Mouse (Mus musculus) hindbrain, postnatal 0 days (tissue): ENCODE data around the gene Hsf4. TPM values are rescaled to one million over a fixed set of nuclear protein-coding genes. Genes with fewer than 3 reads are reported as not detected.

Source experiments
- ATAC-seq: fragments of 200-750 bp; cut with Nextera tagmentation; 2 replicates; pipeline ENCODE4 v1.8.0; 2017; ENCODE audit warnings: mild to moderate bottlenecking, moderate TSS enrichment, moderate library complexity
- DNase-seq: peaks from one replicate; pipeline ENCODE4 v3.0.0-alpha.2; 2015; ENCODE audit warnings: low spot score
- H3K27ac ChIP-seq: fragments of 300-500 bp; sonication (generic); 2 replicates; pipeline ENCODE4 v1.5.1; 2014; ENCODE audit warnings: mild to moderate bottlenecking
- H3K27me3 ChIP-seq: fragments of 300-500 bp; sonication (generic); 2 replicates; pipeline ENCODE4 v1.6.1; 2014; ENCODE audit warnings: low read length, mixed read lengths; ENCODE audit not compliant: insufficient read depth
- H3K36me3 ChIP-seq: fragments of 300-500 bp; sonication (generic); 2 replicates; pipeline ENCODE4 v1.6.1; 2014; ENCODE audit warnings: low read length, mixed read lengths; ENCODE audit not compliant: insufficient read depth
- H3K4me1 ChIP-seq: fragments of 300-500 bp; sonication (generic); 2 replicates; pipeline ENCODE4 v1.6.1; 2014; ENCODE audit warnings: antibody characterized with exemption, low read length, mixed read lengths; ENCODE audit not compliant: insufficient read depth
- H3K4me2 ChIP-seq: fragments of 300-500 bp; sonication (generic); 2 replicates; pipeline ENCODE4 v1.6.1; 2014; ENCODE audit warnings: low read depth, mild to moderate bottlenecking, low read length, moderate library complexity, mixed read lengths
- H3K4me3 ChIP-seq: fragments of 300-500 bp; sonication (generic); 2 replicates; pipeline ENCODE4 v1.5.1; 2014; ENCODE audit warnings: low read length
- H3K9ac ChIP-seq: fragments of 300-500 bp; sonication (generic); replicated peaks from 2 replicates; pipeline ENCODE4 v1.6.1; 2014; ENCODE audit warnings: mild to moderate bottlenecking, low read length, moderate library complexity, mixed read lengths
- H3K9me3 ChIP-seq: fragments of 300-500 bp; sonication (generic); 2 replicates; pipeline ENCODE4 v1.6.1; 2016; ENCODE audit warnings: low read length, mixed read lengths
- CTCF ChIP-seq: IDR thresholded peaks from 2 replicates; pipeline ENCODE4 v1.5.1; 2016; ENCODE audit warnings: antibody characterized with exemption, control low read depth, low read depth
- WGBS: fragments of 180-500 bp; shearing (Covaris S2); extraction: QIAGEN DNeasy Blood & Tissue Kit; methylation state at CpG from one replicate; pipeline ENCODE4 v1.1.7; 2014; 5-methylcytosine and 5-hydroxymethylcytosine counted together
- polyA plus RNA-seq: library from polyadenylated mRNA; unstranded; fragments of >200 nt; fragmentation: Nextera tagmentation; extraction: Ambion mirVana; gene quantifications from 2 replicates; pipeline ENCODE4 v1.2.1, GENCODE M21; 2015
- total RNA-seq: library from RNA; depleted of rRNA; stranded (reverse); fragments of >200 nt; gene quantifications from 2 replicates; pipeline ENCODE4 v1.2.3, GENCODE M21; 2014

The Hsf4 gene
- total and polyA plus RNA-seq, 2 experiments from 2014 or later = 0.63 to 1.4 TPM

DNA sequence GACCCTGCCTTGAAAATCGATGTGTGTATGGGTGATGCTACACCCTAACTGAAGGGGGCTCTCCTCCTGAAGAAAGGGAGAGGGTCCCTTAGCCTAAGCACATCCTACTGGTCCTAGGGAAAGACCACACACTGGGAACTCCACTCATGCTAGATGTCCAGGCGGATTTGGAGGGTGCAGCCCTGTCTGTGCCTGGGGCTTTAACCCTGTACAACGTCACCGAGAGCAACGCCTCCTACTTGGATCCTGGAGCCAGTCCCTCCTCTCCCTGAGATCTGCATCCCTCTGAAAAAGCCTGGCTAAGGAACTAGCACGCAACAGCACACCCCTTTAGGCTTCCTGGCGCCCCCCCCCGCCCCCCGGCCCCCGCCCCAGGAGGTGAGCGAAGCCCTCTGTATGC, 5.8 kb downstream of the Hsf4 start:
- Histone ChIP-seq H3K27me3 (peaks cover 28% of the 10 kb centered on the region), H3K4me3 (peak overlapping the region; percentile 48; the same call in 1 of the 2 replicates), H3K36me3 (no peaks in the 10 kb centered on the region), H3K4me1 (peaks cover 7% of the 10 kb centered on the region; the same call in 1 of the 2 replicates), H3K9me3 (no peaks in the 10 kb centered on the region), H3K27ac (no peak overlapping the region), H3K4me2 (peak overlapping the region; percentile 83), H3K9ac (no peak overlapping the region)
- no peak for TF ChIP-seq CTCF
- ATAC-seq (no peak), DNase-seq (no peak)
- WGBS = 8% methylated on average over 11 of the region's 11 CpGs

GRCm38 (mm10) chr8:105275840-105276239, 6.2 kb downstream of the Hsf4 start, which contains the start of gene Nol3:
Gene Nol3 (plus strand): TSS chr8:105276140.
- Histone ChIP-seq H3K36me3 (no peaks in the 10 kb centered on the region), H3K4me3 (peak within 1 kb of the TSS; percentile 48), H3K9ac (peak within 1 kb of the TSS; percentile 40; the same call in 1 of the 2 replicates), H3K4me1 (peaks cover 5% of the 10 kb centered on the region; the same call in 1 of the 2 replicates), H3K9me3 (no peaks in the 10 kb centered on the region), H3K27me3 (peaks cover 24% of the 10 kb centered on the region), H3K4me2 (peak within 1 kb of the TSS; percentile 83), H3K27ac (peak within 1 kb of the TSS; percentile 15; the same call in 1 of the 2 replicates)
- 6% methylated on average over 10 of the region's 10 CpGs for WGBS
- TF ChIP-seq CTCF = no peak
- ATAC-seq = no peak
- no peak for DNase-seq

GRCm38 (mm10) chr8:105276292-105277120, 6.9 kb downstream of the Hsf4 start:
- peak; percentile 10; the same call in 1 of the 2 replicates for TF ChIP-seq CTCF

GRCm38 (mm10) chr8:105278911-105279334, 9.3 kb downstream of the Hsf4 start:
- Histone ChIP-seq H3K4me3 (peak overlapping the region; percentile 19; the same call in 1 of the 2 replicates), H3K27ac (no peak overlapping the region), H3K9ac (0 out of 2 replicates have a peak overlapping the region, but pooled peaks have one; percentile 22), H3K36me3 (no peaks in the 10 kb centered on the region), H3K4me1 (peaks cover 5% of the 10 kb centered on the region; the same call in 1 of the 2 replicates), H3K4me2 (peak overlapping the region; percentile 43), H3K27me3 (peaks cover 5% of the 10 kb centered on the region), H3K9me3 (no peaks in the 10 kb centered on the region)
- DNase-seq (peak; percentile 84), ATAC-seq (peak; percentile 67)
- peak; percentile 54 for TF ChIP-seq CTCF
- 5% methylated on average over 28 of the region's 28 CpGs for WGBS

More at GRCm38 (mm10) chr8:105276292-105277120, 6.9 kb downstream of the Hsf4 start:
- Histone ChIP-seq H3K4me1 (peaks cover 5% of the 10 kb centered on the region; the same call in 1 of the 2 replicates), H3K4me3 (peak overlapping the region; percentile 48), H3K9ac (peak overlapping the region; percentile 40; the same call in 1 of the 2 replicates), H3K9me3 (no peaks in the 10 kb centered on the region), H3K4me2 (peak overlapping the region; percentile 83), H3K36me3 (no peaks in the 10 kb centered on the region), H3K27ac (peak overlapping the region; percentile 15; the same call in 1 of the 2 replicates), H3K27me3 (peaks cover 18% of the 10 kb centered on the region)
- ATAC-seq (peak; percentile 66), DNase-seq (peak; percentile 63)
- 2% methylated on average over 30 of the region's 30 CpGs for WGBS

GRCm38 (mm10) chr8:105280567-105280966, 11.0 kb downstream of the Hsf4 start:
- H3K9ac ChIP-seq = no peak overlapping the region
- no peak for TF ChIP-seq CTCF
- no peak overlapping the region for H3K4me2 ChIP-seq
- H3K4me1 ChIP-seq = peaks cover 7% of the 10 kb centered on the region; the same call in 1 of the 2 replicates
- ATAC-seq (no peak), DNase-seq (no peak)
- peaks cover 5% of the 10 kb centered on the region; the same call in 1 of the 2 replicates for H3K27me3 ChIP-seq
- no peaks in the 10 kb centered on the region for H3K36me3 ChIP-seq
- 68% methylated on average over 3 of the region's 3 CpGs for WGBS
- no peak overlapping the region for H3K4me3 ChIP-seq
- H3K27ac ChIP-seq = no peak overlapping the region
- no peaks in the 10 kb centered on the region for H3K9me3 ChIP-seq

DNA sequence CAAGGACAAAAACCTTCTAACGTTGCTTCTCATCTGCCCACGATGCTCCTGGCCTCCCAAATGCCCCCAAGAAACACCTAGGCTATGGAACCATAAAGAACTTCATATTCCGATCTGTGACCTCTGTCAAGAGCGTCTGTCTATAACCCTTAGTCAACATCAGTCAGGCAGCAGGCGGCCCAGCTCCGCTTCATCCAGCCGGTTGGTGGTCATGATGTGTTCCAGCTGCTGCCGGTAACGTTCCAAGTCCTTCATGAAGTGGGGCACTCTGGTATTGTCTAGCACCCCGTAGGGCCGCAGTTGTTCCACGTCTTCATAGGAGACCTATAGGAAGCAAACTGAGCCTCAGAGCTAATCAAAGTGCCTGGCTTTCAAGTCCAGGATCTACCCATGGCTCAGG, 12.2 kb downstream of the Hsf4 start:
- peaks cover 2% of the 10 kb centered on the region; the same call in 1 of the 2 replicates for H3K27me3 ChIP-seq
- no peak overlapping the region for H3K4me3 ChIP-seq
- H3K36me3 ChIP-seq = no peaks in the 10 kb centered on the region
- H3K4me2 ChIP-seq = no peak overlapping the region
- H3K4me1 ChIP-seq = peaks cover 17% of the 10 kb centered on the region
- DNase-seq (no peak), ATAC-seq (no peak)
- H3K9ac ChIP-seq = no peak overlapping the region
- no peak for TF ChIP-seq CTCF
- no peaks in the 10 kb centered on the region for H3K9me3 ChIP-seq
- H3K27ac ChIP-seq = no peak overlapping the region
- 86% methylated on average over 12 of the region's 12 CpGs for WGBS
